Comparison of ENCODE assay signal across 8 mouse cellular contexts in the genomic region with DNA sequence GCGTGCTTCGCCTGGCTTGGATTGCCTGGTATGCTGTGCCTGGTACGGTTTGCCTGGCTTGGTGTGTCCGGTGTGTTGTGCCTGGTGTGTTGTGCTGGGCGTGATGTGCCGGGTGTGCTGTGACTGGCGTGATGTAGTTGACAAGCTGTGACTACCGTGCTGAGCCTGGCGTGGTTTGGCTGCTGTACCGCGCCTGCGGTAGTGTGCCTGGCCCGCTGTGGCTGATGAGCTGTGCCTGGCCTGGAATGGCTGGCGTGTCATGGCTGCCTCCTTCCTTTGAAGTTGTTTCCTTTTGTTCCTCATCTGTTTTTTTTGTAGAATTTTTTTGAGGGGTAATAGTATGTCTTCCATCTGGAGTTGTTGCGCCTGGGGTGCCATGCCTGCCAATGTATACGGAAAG. TPM values are rescaled to one million over a fixed set of nuclear protein-coding genes. Genes with fewer than 3 reads are reported as not detected.
A peak's percentile ranks its signal among the peaks of the same experiment; 100 is the strongest.
DNase-seq lines count a peak whose midpoint lies in the region; ATAC-seq and TF ChIP-seq lines count a peak whose summit lies in the region.
"Had no signal": no experiment of that assay in that cellular context is flagged by ENCODE, and none has a peak within 500 bp of the region (broad histone marks: within the 10 kb centered on the region; RNA-seq: fewer than 3 reads in every experiment).

No protein-coding gene starts in this region.

- no peak overlapping the region for H3K27ac ChIP-seq in embryonic fibroblast, embryonic 13.5 days (ENCODE audit: insufficient read depth, low read length)
- peak overlapping the region; percentile 81 for H3K27ac ChIP-seq in intestine, embryonic 14.5 days (ENCODE audit: low read depth)
- H3K27ac ChIP-seq in stomach, embryonic 15.5 days = peak overlapping the region; percentile 83
- H3K27ac ChIP-seq in thymus, adult 2 months (ENCODE audit: control insufficient read depth, insufficient read depth, low read length) = no peak overlapping the region
- H3K27ac ChIP-seq: liver, embryonic 14.5 days had no signal

- H3K27me3 ChIP-seq in intestine, embryonic 14.5 days (replicated peaks; ENCODE audit: control insufficient read depth, insufficient read depth, low read length) = no peaks in the 10 kb centered on the region
- H3K27me3 ChIP-seq in stomach, embryonic 15.5 days (replicated peaks) = no peaks in the 10 kb centered on the region
- H3K27me3 ChIP-seq in thymus, adult 2 months (ENCODE audit: control insufficient read depth, insufficient read depth, low read length) = no peaks in the 10 kb centered on the region; the same call in 1 of the 2 replicates

- H3K36me3 ChIP-seq in intestine, embryonic 14.5 days (ENCODE audit: control insufficient read depth, insufficient read depth, low read length) = no peaks in the 10 kb centered on the region
- H3K36me3 ChIP-seq in stomach, embryonic 15.5 days = no peaks in the 10 kb centered on the region
- no peaks in the 10 kb centered on the region for H3K36me3 ChIP-seq in thymus, adult 2 months (ENCODE audit: control insufficient read depth, insufficient read depth, low read length)

- peak; percentile 19; the same call in 1 of the 2 replicates for ATAC-seq in intestine, embryonic 14.5 days (replicated peaks; ENCODE audit: low FRiP score, low TSS enrichment, low read depth)
- no peak for ATAC-seq in stomach, embryonic 15.5 days (ENCODE audit: insufficient read depth, low FRiP score, low read depth)

- DNase-seq in lung, postnatal 10 days = peak; percentile 18
- DNase-seq in lung, postnatal 14 days = no peak
- no peak for DNase-seq in intestine, embryonic 14.5 days (ENCODE audit: low spot score)
- no peak for DNase-seq in left cerebral cortex, adult 9 months (ENCODE audit: low spot score in 2 of 2)
- DNase-seq in thymus, adult 2 months = no peak

- no peak for TF ChIP-seq POLR2A in embryonic fibroblast, embryonic 13.5 days (IDR thresholded peaks at IDR 0.05; ENCODE audit: low read depth, low read length)
- TF ChIP-seq POLR2A in thymus, adult 2 months (IDR thresholded peaks at IDR 0.05; ENCODE audit: control insufficient read depth, extremely low read depth, insufficient read depth, low read length, poor library complexity) = no peak

- H3K9ac ChIP-seq in intestine, embryonic 14.5 days (ENCODE audit: low read length) = no peak overlapping the region
- no peak overlapping the region for H3K9ac ChIP-seq in stomach, embryonic 15.5 days
- H3K9ac ChIP-seq: liver, embryonic 14.5 days had no signal

- H3K4me3 ChIP-seq in embryonic fibroblast, embryonic 13.5 days (ENCODE audit: insufficient read depth, low read length) = no peak overlapping the region
- no peak overlapping the region for H3K4me3 ChIP-seq in intestine, embryonic 14.5 days (ENCODE audit: low read depth, low read length)
- H3K4me3 ChIP-seq in stomach, embryonic 15.5 days (replicated peaks) = no peak overlapping the region
- no peak overlapping the region for H3K4me3 ChIP-seq in thymus, adult 2 months (ENCODE audit: control insufficient read depth, insufficient read depth, low read length)

- 54% methylated on average over 16 of the region's 16 CpGs for WGBS in intestine, embryonic 14.5 days
- 59% methylated on average over 16 of the region's 16 CpGs for WGBS in stomach, embryonic 15.5 days
- WGBS in thymus, adult 2 months = 83% methylated on average over 16 of the region's 16 CpGs

- peak; percentile 3; the same call in 1 of the 2 replicates for TF ChIP-seq CTCF in embryonic fibroblast, embryonic 13.5 days (IDR thresholded peaks at IDR 0.05; ENCODE audit: borderline replicate concordance, insufficient read depth, low read length)
- no peak for TF ChIP-seq CTCF in thymus, adult 2 months (IDR thresholded peaks at IDR 0.05; ENCODE audit: borderline replicate concordance, control insufficient read depth, extremely low read depth, insufficient read depth, low read length, poor library complexity)

- H3K9me3 ChIP-seq in intestine, embryonic 14.5 days (ENCODE audit: control insufficient read depth, low read length) = no peaks in the 10 kb centered on the region
- no peaks in the 10 kb centered on the region for H3K9me3 ChIP-seq in stomach, embryonic 15.5 days

- peak overlapping the region; percentile 20; the same call in 1 of the 2 replicates for H3K4me2 ChIP-seq in intestine, embryonic 14.5 days (ENCODE audit: low read length)
- H3K4me2 ChIP-seq in stomach, embryonic 15.5 days = peak overlapping the region; percentile 8; the same call in 1 of the 2 replicates

- peaks cover 3% of the 10 kb centered on the region; the same call in 1 of the 2 replicates for H3K4me1 ChIP-seq in embryonic fibroblast, embryonic 13.5 days (ENCODE audit: control insufficient read depth, insufficient read depth, low read length)
- peaks cover 8% of the 10 kb centered on the region; the same call in 1 of the 2 replicates for H3K4me1 ChIP-seq in intestine, embryonic 14.5 days (replicated peaks; ENCODE audit: control insufficient read depth, insufficient read depth, low read length)
- H3K4me1 ChIP-seq in stomach, embryonic 15.5 days = peaks cover 20% of the 10 kb centered on the region; the same call in 1 of the 2 replicates
- H3K4me1 ChIP-seq in thymus, adult 2 months (replicated peaks; ENCODE audit: control insufficient read depth, insufficient read depth, low read length) = peaks cover 3% of the 10 kb centered on the region

RNA-seq across cellular contexts. Expression of a gene that starts 8.2 kb away (rescaled TPM):
- 19.1 and 20.7 TPM in 2 replicates for polyA plus RNA-seq in embryonic fibroblast, embryonic 13.5 days (2011; ENCODE audit: insufficient read length, low read depth, missing spikeins)
- 99.7 and 104 TPM in 2 replicates for polyA plus RNA-seq in intestine, embryonic 14.5 days (2014; fragmentation: Nextera tagmentation; extraction: Ambion mirVana)
- polyA plus RNA-seq in stomach, embryonic 15.5 days (2015; fragmentation: Nextera tagmentation; extraction: Ambion mirVana) = 70.9 and 78.9 TPM in 2 replicates
- polyA plus RNA-seq in thymus, adult 2 months (2012; rRNA removed) = 71.7 and 84.8 TPM in 2 replicates

RNA-seq across cellular contexts. Expression of a gene that starts 14.7 kb away (rescaled TPM):
- not detected in 2 replicates for polyA plus RNA-seq in embryonic fibroblast, embryonic 13.5 days (2011; ENCODE audit: insufficient read length, low read depth, missing spikeins)
- polyA plus RNA-seq in intestine, embryonic 14.5 days (2014; fragmentation: Nextera tagmentation; extraction: Ambion mirVana) = 113 and 143 TPM in 2 replicates
- 120 and 147 TPM in 2 replicates for polyA plus RNA-seq in stomach, embryonic 15.5 days (2015; fragmentation: Nextera tagmentation; extraction: Ambion mirVana)
- 14.7 and 15.0 TPM in 2 replicates for polyA plus RNA-seq in thymus, adult 2 months (2012; rRNA removed)

RNA-seq across cellular contexts. Expression of a gene that starts 22.5 kb away (rescaled TPM):
- polyA plus RNA-seq in embryonic fibroblast, embryonic 13.5 days (2011; ENCODE audit: insufficient read length, low read depth, missing spikeins) = 6.9 and 10.2 TPM in 2 replicates
- 15.9 and 20.2 TPM in 2 replicates for polyA plus RNA-seq in intestine, embryonic 14.5 days (2014; fragmentation: Nextera tagmentation; extraction: Ambion mirVana)
- 11.8 and 12.3 TPM in 2 replicates for polyA plus RNA-seq in stomach, embryonic 15.5 days (2015; fragmentation: Nextera tagmentation; extraction: Ambion mirVana)
- 20.3 and 23.7 TPM in 2 replicates for polyA plus RNA-seq in thymus, adult 2 months (2012; rRNA removed)

RNA-seq across cellular contexts. Expression of a gene that starts 54.0 kb away (rescaled TPM):
- not detected in 2 replicates for polyA plus RNA-seq in embryonic fibroblast, embryonic 13.5 days (2011; ENCODE audit: insufficient read length, low read depth, missing spikeins)
- 78.1 and 78.3 TPM in 2 replicates for polyA plus RNA-seq in intestine, embryonic 14.5 days (2014; fragmentation: Nextera tagmentation; extraction: Ambion mirVana)
- polyA plus RNA-seq in stomach, embryonic 15.5 days (2015; fragmentation: Nextera tagmentation; extraction: Ambion mirVana) = 54.5 and 58.6 TPM in 2 replicates
- 55.4 and 57.8 TPM in 2 replicates for polyA plus RNA-seq in thymus, adult 2 months (2012; rRNA removed)

Comparison
In these comparisons a context has a peak if more than half of its experiments do, and no peak if none do; other contexts are left out.
1. H3K27ac ChIP-seq: peak in intestine, embryonic 14.5 days (single experiment) and stomach, embryonic 15.5 days (single experiment); none in embryonic fibroblast, embryonic 13.5 days (single experiment) and thymus, adult 2 months (single experiment).
2. RNA of a gene that starts 14.7 kb away (polyA plus RNA-seq): 113 to 143 TPM in intestine, embryonic 14.5 days, 120 to 147 TPM in stomach, embryonic 15.5 days and 14.7 to 15.0 TPM in thymus, adult 2 months; not detected in embryonic fibroblast, embryonic 13.5 days; every median in the first group is over 10 times any median in the second.